Mouse (Mus musculus) forebrain, postnatal 0 days (tissue): ENCODE results near the gene Vars. TPM values are rescaled to one million over a fixed set of nuclear protein-coding genes. Genes with fewer than 3 reads are reported as not detected.

Experiments used
- ATAC-seq: fragments of 200-750 bp; cut with Nextera tagmentation; 2 replicates; pipeline ENCODE4 v1.8.0; 2017; ENCODE audit warnings: mild to moderate bottlenecking, moderate library complexity
- DNase-seq: peaks from one replicate; pipeline ENCODE4 v3.0.0-alpha.2; 2015
- H3K27ac ChIP-seq: fragments of 300-500 bp; sonication (generic); 2 replicates; pipeline ENCODE4 v1.5.1; 2014; ENCODE audit warnings: low read depth, mild to moderate bottlenecking, antibody characterized with exemption, low read length, moderate library complexity, mixed read lengths
- H3K27me3 ChIP-seq: fragments of 300-500 bp; sonication (generic); 2 replicates; pipeline ENCODE4 v1.6.1; 2014; ENCODE audit warnings: mild to moderate bottlenecking, low read length, mixed read lengths; ENCODE audit not compliant: insufficient read depth
- H3K36me3 ChIP-seq: fragments of 300-500 bp; sonication (generic); 2 replicates; pipeline ENCODE4 v1.6.1; 2014; ENCODE audit warnings: mild to moderate bottlenecking, moderate library complexity; ENCODE audit not compliant: insufficient read depth
- H3K4me1 ChIP-seq: fragments of 300-500 bp; sonication (generic); 2 replicates; pipeline ENCODE4 v1.6.1; 2014; ENCODE audit warnings: antibody characterized with exemption; ENCODE audit not compliant: insufficient read depth
- H3K4me2 ChIP-seq: fragments of 300-500 bp; sonication (generic); 2 replicates; pipeline ENCODE4 v1.6.1; 2014; ENCODE audit warnings: low read depth, mild to moderate bottlenecking, moderate library complexity
- H3K4me3 ChIP-seq: fragments of 300-500 bp; sonication (generic); 2 replicates; pipeline ENCODE4 v1.5.1; 2014; ENCODE audit warnings: low read depth, low read length, mixed read lengths
- H3K9ac ChIP-seq: fragments of 300-500 bp; sonication (generic); 2 replicates; pipeline ENCODE4 v1.6.1; 2014; ENCODE audit warnings: mild to moderate bottlenecking
- H3K9me3 ChIP-seq: fragments of 300-500 bp; sonication (generic); 2 replicates; pipeline ENCODE4 v1.6.1; 2016; ENCODE audit warnings: low read length
- CTCF ChIP-seq: sonication (generic); IDR thresholded peaks from 2 replicates; pipeline ENCODE4 v1.5.1; 2016; ENCODE audit warnings: antibody characterized with exemption, control low read depth, low read depth
- WGBS: fragments of 180-500 bp; shearing (Covaris S2); extraction: QIAGEN DNeasy Blood & Tissue Kit; methylation state at CpG from one replicate; pipeline ENCODE4 v1.1.7; 2014; 5-methylcytosine and 5-hydroxymethylcytosine counted together
- polyA plus RNA-seq: library from polyadenylated mRNA; unstranded; fragments of >200 nt; fragmentation: Nextera tagmentation; extraction: Ambion mirVana; gene quantifications from 2 replicates; pipeline ENCODE4 v1.2.1, GENCODE M21; 2015
- total RNA-seq: library from RNA; depleted of rRNA; stranded (reverse); fragments of >200 nt; gene quantifications from 2 replicates; pipeline ENCODE4 v1.2.3, GENCODE M21; 2014

The Vars gene
- total and polyA plus RNA-seq, 2 experiments from 2014 or later: 45.4 to 93.4 TPM

DNA sequence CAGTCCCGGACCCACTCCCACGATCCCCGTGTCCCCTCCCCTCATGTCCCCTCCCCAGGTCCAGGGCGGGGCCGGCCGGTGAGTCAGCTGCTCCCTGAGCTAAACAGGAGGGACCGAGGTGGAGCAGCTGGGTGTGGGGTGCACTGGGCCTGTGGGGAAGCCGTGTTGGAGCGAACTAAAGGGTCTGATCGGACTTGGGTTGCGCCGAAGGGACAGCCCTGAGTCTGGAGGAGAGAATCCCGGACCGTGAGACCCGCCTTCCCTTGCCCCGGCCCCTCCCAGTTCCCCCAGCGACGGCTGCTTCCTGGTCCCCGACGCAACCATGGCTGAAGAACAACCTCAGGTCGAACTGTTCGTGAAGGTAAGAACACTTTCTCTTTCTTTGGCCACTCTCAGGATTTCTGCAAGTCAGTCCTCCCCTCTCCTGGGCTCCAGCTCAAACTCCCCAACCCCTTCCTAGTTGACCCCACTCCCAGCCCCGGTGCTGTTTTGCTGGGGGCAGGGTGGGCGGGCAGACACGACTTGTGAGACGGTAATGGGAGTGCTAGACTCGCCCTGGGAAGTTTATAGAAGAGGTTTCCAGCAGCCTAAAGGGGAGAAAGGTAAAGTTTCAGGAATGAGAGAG, 49.5 kb downstream of the Vars start:
- no peaks in the 10 kb centered on the region for H3K9me3 ChIP-seq
- H3K4me2 ChIP-seq: peak overlapping the region; percentile 59
- peaks cover 12% of the 10 kb centered on the region; the same call in 1 of the 2 replicates for H3K4me1 ChIP-seq
- no peak for TF ChIP-seq CTCF
- 3% methylated on average over 26 of the region's 27 CpGs for WGBS
- ATAC-seq: no peak
- peak overlapping the region; percentile 48 for H3K9ac ChIP-seq
- peak overlapping the region; percentile 77 for H3K27ac ChIP-seq
- 0 out of 2 replicates have a peak, but pooled peaks cover 5% of the 10 kb centered on the region for H3K36me3 ChIP-seq
- no peaks in the 10 kb centered on the region for H3K27me3 ChIP-seq
- peak overlapping the region; percentile 36 for H3K4me3 ChIP-seq
- no peak for DNase-seq

DNA sequence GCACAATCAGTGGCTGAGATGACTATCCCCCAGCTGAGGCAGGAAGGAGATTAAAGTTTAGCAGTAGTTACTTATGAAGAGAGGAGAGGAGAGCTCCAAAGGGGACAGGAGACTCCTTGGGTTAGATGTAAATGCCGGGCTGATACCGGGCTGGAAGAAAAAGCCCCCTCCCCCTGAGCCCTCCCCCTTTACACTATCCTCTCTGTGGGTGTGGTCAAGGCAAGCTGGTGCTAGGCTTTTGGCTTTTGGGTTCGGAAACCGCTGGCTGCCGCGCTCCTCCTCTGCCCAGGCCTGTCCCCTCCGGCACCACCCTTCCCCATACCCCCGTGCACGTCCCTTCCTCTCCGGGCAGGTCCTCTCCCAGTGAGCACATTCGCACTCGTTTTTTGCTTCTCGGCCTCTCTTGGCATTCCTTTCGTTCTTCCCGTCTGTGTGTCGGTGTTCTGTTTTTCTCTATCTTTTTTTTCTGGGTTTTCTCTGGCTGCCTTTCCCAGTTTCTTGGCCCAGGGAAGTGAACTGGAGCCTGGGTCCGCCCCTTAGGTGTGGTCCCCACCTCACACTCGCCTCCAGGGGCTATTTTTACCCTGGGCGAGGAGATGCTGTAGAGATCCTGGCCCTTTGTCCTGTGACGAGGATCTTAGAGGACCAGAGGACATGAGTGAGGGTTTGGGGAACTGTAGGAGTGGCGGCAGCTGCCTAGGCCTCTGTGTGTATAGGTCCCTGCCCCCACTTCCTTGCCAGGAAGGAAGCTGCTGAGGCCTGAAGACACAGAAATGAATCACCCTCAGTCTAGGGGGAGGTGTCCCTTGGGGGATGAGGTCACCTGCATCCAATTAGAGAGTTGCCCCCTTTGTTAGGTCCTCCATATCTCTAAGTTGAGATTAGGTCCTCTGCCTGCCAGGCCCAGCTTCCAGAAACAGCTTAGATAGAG, 50.6 kb downstream of the Vars start:
- H3K4me1 ChIP-seq: peaks cover 7% of the 10 kb centered on the region; the same call in 1 of the 2 replicates
- peak; percentile 63 for ATAC-seq
- TF ChIP-seq CTCF: no peak
- peak; percentile 60 for DNase-seq
- H3K4me3 ChIP-seq: peak overlapping the region; percentile 25
- no peaks in the 10 kb centered on the region for H3K27me3 ChIP-seq
- WGBS: 4% methylated on average over 21 of the region's 21 CpGs
- H3K9ac ChIP-seq: peak overlapping the region; percentile 43
- H3K4me2 ChIP-seq: peak overlapping the region; percentile 59
- peak overlapping the region; percentile 65 for H3K27ac ChIP-seq
- H3K36me3 ChIP-seq: 0 out of 2 replicates have a peak, but pooled peaks cover 5% of the 10 kb centered on the region
- H3K9me3 ChIP-seq: no peaks in the 10 kb centered on the region

DNA sequence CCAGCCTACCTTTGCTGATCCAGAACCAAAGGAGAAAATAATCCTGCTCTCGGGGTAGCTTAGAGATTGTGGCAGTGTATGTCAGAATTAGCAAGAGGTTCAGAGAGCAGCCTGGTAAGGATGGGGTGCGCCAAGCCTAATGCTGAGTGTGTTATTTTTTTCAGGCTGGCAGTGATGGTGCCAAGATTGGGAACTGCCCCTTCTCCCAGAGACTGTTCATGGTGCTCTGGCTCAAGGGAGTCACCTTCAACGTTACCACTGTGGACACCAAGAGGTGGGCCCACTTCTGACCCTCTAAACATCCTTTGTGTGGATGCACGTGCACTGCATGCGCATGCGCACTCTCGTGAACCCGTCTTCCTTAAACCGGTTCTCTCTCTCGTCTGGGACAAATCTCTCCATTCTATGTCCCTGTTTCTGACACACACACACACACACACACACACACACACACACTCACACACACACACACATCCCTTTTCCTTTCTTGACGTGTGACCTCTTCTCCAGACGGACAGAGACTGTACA, 51.5 kb downstream of the Vars start:
- Histone ChIP-seq H3K27ac (peak overlapping the region; percentile 65; the same call in 1 of the 2 replicates), H3K4me1 (0 out of 2 replicates have a peak, but pooled peaks cover 7% of the 10 kb centered on the region), H3K4me3 (no peak overlapping the region), H3K27me3 (no peaks in the 10 kb centered on the region), H3K4me2 (0 out of 2 replicates have a peak overlapping the region, but pooled peaks have one; percentile 59), H3K9ac (no peak overlapping the region), H3K36me3 (0 out of 2 replicates have a peak, but pooled peaks cover 5% of the 10 kb centered on the region), H3K9me3 (no peaks in the 10 kb centered on the region)
- peak; percentile 16; the same call in 1 of the 2 replicates for ATAC-seq
- no peak for TF ChIP-seq CTCF
- 74% methylated on average over 12 of the region's 12 CpGs for WGBS
- no peak for DNase-seq

DNA sequence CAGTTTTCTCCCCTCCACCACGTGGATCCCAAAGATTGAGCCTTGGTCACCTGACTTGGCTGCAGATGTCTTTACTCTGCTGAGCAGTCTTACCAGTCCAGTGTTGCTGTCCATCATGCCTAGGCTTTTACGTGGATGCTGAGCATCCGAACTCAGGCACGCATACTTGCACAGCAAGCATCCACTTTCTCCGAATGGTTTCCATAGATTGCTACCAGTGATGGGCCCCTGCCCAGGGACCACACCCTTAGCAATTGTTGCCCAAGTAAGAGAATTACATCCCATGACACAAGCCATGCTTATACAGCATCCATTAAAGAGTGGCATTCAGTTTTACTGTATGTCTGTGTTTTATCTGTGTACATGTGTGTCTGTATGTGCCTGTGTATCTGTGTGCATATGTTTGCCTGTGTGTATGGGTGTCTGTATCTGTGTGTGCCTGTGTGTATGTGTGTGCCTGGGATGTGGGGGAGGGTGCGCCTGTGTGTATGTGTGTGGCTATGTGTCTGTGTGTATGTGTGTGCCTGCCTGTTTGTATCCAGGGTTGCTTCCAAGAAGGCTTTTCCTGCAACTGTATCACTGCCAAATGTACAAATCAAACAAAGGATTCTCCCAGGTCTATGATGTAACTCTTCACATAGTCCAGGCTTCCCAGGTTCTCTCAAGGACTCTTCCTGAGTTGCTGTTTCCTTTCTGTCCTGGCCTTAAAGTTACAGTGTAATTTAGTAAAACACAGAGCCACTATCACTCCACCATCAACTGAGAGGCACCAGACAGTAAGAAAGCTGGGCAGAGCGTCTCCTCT, 55.1 kb downstream of the Vars start:
- peaks cover 7% of the 10 kb centered on the region for H3K36me3 ChIP-seq
- ATAC-seq: no peak
- no peaks in the 10 kb centered on the region for H3K27me3 ChIP-seq
- H3K4me2 ChIP-seq: no peak overlapping the region
- WGBS: 90% methylated on average over 7 of the region's 7 CpGs
- no peaks in the 10 kb centered on the region for H3K9me3 ChIP-seq
- H3K27ac ChIP-seq: no peak overlapping the region
- no peak for DNase-seq
- no peak overlapping the region for H3K9ac ChIP-seq
- H3K4me3 ChIP-seq: no peak overlapping the region
- no peak for TF ChIP-seq CTCF
- peaks cover 16% of the 10 kb centered on the region; the same call in 1 of the 2 replicates for H3K4me1 ChIP-seq

DNA sequence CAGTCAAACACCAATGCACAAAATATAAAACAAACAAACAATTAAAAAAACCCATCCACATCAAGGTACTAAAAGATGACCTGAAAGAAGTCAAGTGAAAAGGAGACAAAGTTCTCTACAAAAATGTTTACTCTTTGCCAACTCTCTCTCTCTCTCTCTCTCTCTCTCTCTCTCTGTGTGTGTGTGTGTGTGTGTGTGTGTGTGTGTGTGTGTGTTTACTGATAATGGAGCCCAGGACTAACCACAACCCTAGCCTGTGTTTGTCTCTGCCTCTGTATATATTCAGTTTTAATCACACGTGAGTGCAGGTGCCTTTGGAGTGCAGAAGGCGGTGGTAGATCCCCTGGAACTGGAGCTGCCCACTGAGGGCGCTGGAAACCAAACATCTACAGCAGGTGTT, 56.3 kb downstream of the Vars start:
- Histone ChIP-seq H3K27me3 (no peaks in the 10 kb centered on the region), H3K9me3 (no peaks in the 10 kb centered on the region), H3K4me3 (no peak overlapping the region), H3K27ac (no peak overlapping the region), H3K4me1 (peaks cover 10% of the 10 kb centered on the region; the same call in 1 of the 2 replicates), H3K4me2 (no peak overlapping the region), H3K9ac (no peak overlapping the region), H3K36me3 (peaks cover 17% of the 10 kb centered on the region)
- no peak for TF ChIP-seq CTCF
- DNase-seq: no peak
- WGBS: 79% methylated on average over 3 of the region's 3 CpGs
- no peak for ATAC-seq

DNA sequence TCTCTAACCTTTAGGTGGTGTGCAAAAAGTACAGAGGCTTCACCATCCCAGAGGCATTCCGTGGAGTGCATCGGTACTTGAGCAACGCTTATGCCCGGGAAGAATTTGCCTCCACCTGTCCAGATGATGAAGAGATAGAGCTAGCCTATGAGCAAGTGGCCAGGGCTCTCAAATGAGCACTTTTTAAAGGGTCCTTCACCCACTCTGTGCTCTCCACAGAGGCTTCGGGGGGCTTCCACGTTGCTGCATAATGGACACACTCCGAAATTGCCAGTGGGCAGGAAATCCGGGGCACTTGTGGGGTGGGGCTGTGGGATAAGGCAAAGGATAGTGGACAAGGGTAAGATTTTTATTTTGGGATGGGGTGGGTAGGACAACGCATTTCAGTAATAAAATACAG, 57.5 kb downstream of the Vars start:
- TF ChIP-seq CTCF: no peak
- Histone ChIP-seq H3K27me3 (no peaks in the 10 kb centered on the region), H3K27ac (peak overlapping the region; percentile 86), H3K36me3 (peaks cover 17% of the 10 kb centered on the region), H3K4me1 (peaks cover 9% of the 10 kb centered on the region; the same call in 1 of the 2 replicates), H3K4me2 (peak overlapping the region; percentile 83), H3K9me3 (no peaks in the 10 kb centered on the region), H3K9ac (peak overlapping the region; percentile 65; the same call in 1 of the 2 replicates), H3K4me3 (peak overlapping the region; percentile 79)
- DNase-seq (no peak), ATAC-seq (no peak)
- 74% methylated on average over 9 of the region's 9 CpGs for WGBS
